Mouse (Mus musculus) myocyte (in vitro differentiated cells): ENCODE results near the gene Ephx1. TPM values are rescaled to one million over a fixed set of nuclear protein-coding genes. Genes with fewer than 3 reads are reported as not detected.

Source experiments
- H3K27me3 ChIP-seq: one replicate; pipeline ENCODE4 v1.6.1; 2011; ENCODE audit not compliant: control insufficient read depth, insufficient read depth, insufficient read length
- H3K36me3 ChIP-seq: one replicate; pipeline ENCODE4 v1.6.1; 2011; ENCODE audit not compliant: control insufficient read depth, insufficient read depth
- H3K4me2 ChIP-seq: one replicate; pipeline ENCODE4 v1.6.1; 2011; ENCODE audit warnings: low read depth, control low read depth
- H3K4me3 ChIP-seq: one replicate; pipeline ENCODE4 v1.5.1; 2011; ENCODE audit warnings: mild to moderate bottlenecking, control low read depth, moderate library complexity
- H3K79me2 ChIP-seq: one replicate; pipeline ENCODE4 v1.6.1; 2011; ENCODE audit not compliant: control insufficient read depth, insufficient read depth
- H3ac ChIP-seq: one replicate; pipeline ENCODE4 v1.6.1; 2011; ENCODE audit not compliant: control insufficient read depth, insufficient read length
- CEBPB ChIP-seq: IDR thresholded peaks from 2 replicates; pipeline ENCODE4 v1.6.1; 2011; ENCODE audit warnings: mild to moderate bottlenecking, moderate library complexity; ENCODE audit not compliant: poor library complexity, insufficient read depth, severe bottlenecking
- E2F4 ChIP-seq: IDR thresholded peaks from one replicate; pipeline ENCODE4 v1.6.1; 2011; ENCODE audit warnings: mild to moderate bottlenecking, control low read depth, moderate library complexity; ENCODE audit not compliant: insufficient read depth
- MAX ChIP-seq: IDR thresholded peaks from one replicate; pipeline ENCODE4 v1.6.1; 2011; ENCODE audit warnings: low read depth, mild to moderate bottlenecking, control low read depth
- MYOD1 ChIP-seq, 3 experiments: IDR thresholded peaks; one replicate each; pipeline ENCODE4 v1.6.1; 2011; ENCODE audit warnings: control low read depth in 2 of 3, low read depth in 2 of 3, mild to moderate bottlenecking in 2 of 3, moderate library complexity in 1 of 3; ENCODE audit not compliant: insufficient read length in 2 of 3, control insufficient read depth in 1 of 3
- MYOG ChIP-seq, 3 experiments: IDR thresholded peaks; one replicate each; pipeline ENCODE4 v1.6.1; 2011; ENCODE audit warnings: control low read depth in 2 of 3, low read depth in 2 of 3, mild to moderate bottlenecking in 2 of 3; ENCODE audit not compliant: insufficient read length in 2 of 3, control insufficient read depth in 1 of 3, insufficient read depth in 1 of 3
- POLR2A ChIP-seq: IDR thresholded peaks from one replicate; pipeline ENCODE4 v1.6.1; 2011; ENCODE audit warnings: low read depth, mild to moderate bottlenecking, control low read depth, moderate library complexity; ENCODE audit not compliant: insufficient read length
- POLR2AphosphoS2 ChIP-seq: IDR thresholded peaks from one replicate; pipeline ENCODE4 v1.6.1; 2011; ENCODE audit warnings: low read depth, control low read depth; ENCODE audit not compliant: insufficient read length
- REST ChIP-seq: IDR thresholded peaks from one replicate; pipeline ENCODE4 v1.6.1; 2011; ENCODE audit warnings: mild to moderate bottlenecking, control low read depth, moderate library complexity; ENCODE audit not compliant: insufficient read depth, insufficient read length
- SRF ChIP-seq: IDR thresholded peaks from one replicate; pipeline ENCODE4 v1.6.1; 2011; ENCODE audit warnings: low read depth; ENCODE audit not compliant: control insufficient read depth, insufficient read length
- TCF12 ChIP-seq: IDR thresholded peaks from one replicate; pipeline ENCODE4 v1.6.1; 2011; ENCODE audit warnings: mild to moderate bottlenecking, control low read depth; ENCODE audit not compliant: poor library complexity, insufficient read depth, severe bottlenecking
- TCF3 ChIP-seq: IDR thresholded peaks from one replicate; pipeline ENCODE4 v1.6.1; 2011; ENCODE audit warnings: low read depth, control low read depth; ENCODE audit not compliant: insufficient read length
- USF1 ChIP-seq: IDR thresholded peaks from one replicate; pipeline ENCODE4 v1.6.1; 2011; ENCODE audit warnings: low read depth, mild to moderate bottlenecking, control low read depth, moderate library complexity
- polyA plus RNA-seq: library from polyadenylated mRNA; unstranded; fragments of >200 nt; fragmentation: generic; extraction: Trizol; gene quantifications from one replicate; pipeline ENCODE4 v1.2.1, GENCODE M21; 2012; ENCODE audit warnings: missing spikeins

Ephx1 gene
- polyA plus RNA-seq, 1 experiment, result 116 TPM

DNA sequence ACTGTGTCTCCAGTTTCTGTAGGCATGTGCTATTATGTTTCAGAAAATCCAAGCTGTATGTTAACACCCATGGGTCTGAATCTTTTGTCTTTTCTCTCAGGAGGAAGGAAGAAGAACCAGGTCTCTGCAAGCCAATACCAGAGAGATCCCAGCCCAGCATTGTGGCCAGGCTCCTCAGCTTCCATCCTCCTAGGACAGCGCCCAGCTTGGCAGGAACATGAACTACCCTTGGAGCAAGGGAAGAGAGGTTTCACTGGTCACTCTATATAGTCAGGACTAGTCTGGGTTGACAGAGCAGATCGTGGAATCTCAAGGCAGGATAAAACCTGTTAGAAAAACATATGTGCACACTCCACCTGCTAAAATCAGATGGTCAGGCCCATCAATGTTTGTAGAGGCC is 16.9 kb downstream of the Ephx1 start:
- Histone ChIP-seq H3K79me2 (no peaks in the 10 kb centered on the region), H3K36me3 (no peaks in the 10 kb centered on the region), H3ac (no peak overlapping the region), H3K27me3 (no peaks in the 10 kb centered on the region), H3K4me2 (no peak overlapping the region), H3K4me3 (no peak overlapping the region)
- TF ChIP-seq MYOG (IDR thresholded peaks at IDR 0.05; ENCODE audit: control insufficient read depth in 1 of 3, insufficient read depth in 1 of 3, insufficient read length in 2 of 3, low read depth in 2 of 3) (no peak), USF1 (no peak), E2F4 (no peak), REST (no peak), MAX (no peak), POLR2AphosphoS2 (no peak), CEBPB (no peak), POLR2A (no peak), MYOD1 (IDR thresholded peaks at IDR 0.05; ENCODE audit: control insufficient read depth in 1 of 3, insufficient read length in 2 of 3, low read depth in 2 of 3) (no peak), TCF3 (no peak), TCF12 (no peak), SRF (no peak)

DNA sequence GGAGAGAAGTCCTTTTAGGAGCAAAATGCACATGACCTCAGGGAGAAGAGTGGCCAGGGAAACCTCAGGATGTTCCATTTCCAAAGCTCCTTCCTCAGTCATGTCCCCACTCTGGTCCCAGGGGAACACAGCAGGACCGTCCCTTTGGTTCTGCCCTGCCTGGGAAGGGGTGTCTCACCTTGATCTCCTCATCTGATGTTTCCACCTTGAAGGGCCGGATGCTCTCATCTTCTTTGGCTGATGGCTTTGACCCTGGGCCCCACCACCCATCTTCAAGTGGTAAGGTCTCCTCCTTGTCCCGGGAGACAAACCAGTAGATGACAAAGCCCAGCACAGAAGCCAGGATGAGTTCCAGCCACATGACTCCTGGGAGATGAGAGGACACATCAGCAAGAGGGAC is 19.1 kb downstream of the Ephx1 start:
- Histone ChIP-seq H3K4me2 (no peak overlapping the region), H3K4me3 (no peak overlapping the region), H3ac (no peak overlapping the region), H3K36me3 (no peaks in the 10 kb centered on the region), H3K27me3 (no peaks in the 10 kb centered on the region), H3K79me2 (no peaks in the 10 kb centered on the region)
- TF ChIP-seq MYOG (IDR thresholded peaks at IDR 0.05; ENCODE audit: control insufficient read depth in 1 of 3, insufficient read depth in 1 of 3, insufficient read length in 2 of 3, low read depth in 2 of 3) (no peak), E2F4 (no peak), REST (no peak), CEBPB (no peak), TCF12 (no peak), MYOD1 (IDR thresholded peaks at IDR 0.05; ENCODE audit: control insufficient read depth in 1 of 3, insufficient read length in 2 of 3, low read depth in 2 of 3) (no peak), USF1 (no peak), SRF (no peak), POLR2AphosphoS2 (no peak), TCF3 (no peak), MAX (no peak)

DNA sequence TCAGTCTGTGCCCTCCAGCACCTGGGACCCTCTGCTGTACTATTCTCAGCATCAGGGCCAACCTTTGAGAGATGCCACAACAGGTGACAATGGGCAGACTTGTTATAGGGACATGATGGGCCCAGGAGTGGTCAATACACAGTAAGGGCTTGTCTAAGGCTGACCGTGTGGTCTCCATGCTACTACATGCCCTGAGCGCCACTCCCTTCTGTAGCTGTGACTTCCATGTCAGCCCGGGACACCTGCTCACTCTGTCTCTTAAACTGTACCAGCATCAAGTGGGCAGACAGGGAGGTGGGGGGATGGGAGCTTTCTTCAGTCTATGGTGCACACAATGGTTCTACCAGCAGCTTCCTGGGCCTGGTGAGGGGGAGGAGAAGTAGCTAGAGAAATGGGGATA is 19.5 kb downstream of the Ephx1 start:
- no peaks in the 10 kb centered on the region for H3K27me3 ChIP-seq
- no peak overlapping the region for H3K4me3 ChIP-seq
- no peaks in the 10 kb centered on the region for H3K79me2 ChIP-seq
- TF ChIP-seq CEBPB, result no peak
- no peak for TF ChIP-seq MYOD1 (IDR thresholded peaks at IDR 0.05; ENCODE audit: control insufficient read depth in 1 of 3, insufficient read length in 2 of 3, low read depth in 2 of 3)
- TF ChIP-seq TCF3, result no peak
- no peak for TF ChIP-seq E2F4
- TF ChIP-seq TCF12, result no peak
- no peak for TF ChIP-seq MYOG (IDR thresholded peaks at IDR 0.05; ENCODE audit: control insufficient read depth in 1 of 3, insufficient read depth in 1 of 3, insufficient read length in 2 of 3, low read depth in 2 of 3)
- TF ChIP-seq MAX, result no peak
- no peak for TF ChIP-seq POLR2A
- no peak for TF ChIP-seq SRF
- TF ChIP-seq POLR2AphosphoS2, result no peak
- TF ChIP-seq REST, result no peak
- H3K36me3 ChIP-seq, result no peaks in the 10 kb centered on the region
- H3K4me2 ChIP-seq, result no peak overlapping the region
- no peak overlapping the region for H3ac ChIP-seq

DNA sequence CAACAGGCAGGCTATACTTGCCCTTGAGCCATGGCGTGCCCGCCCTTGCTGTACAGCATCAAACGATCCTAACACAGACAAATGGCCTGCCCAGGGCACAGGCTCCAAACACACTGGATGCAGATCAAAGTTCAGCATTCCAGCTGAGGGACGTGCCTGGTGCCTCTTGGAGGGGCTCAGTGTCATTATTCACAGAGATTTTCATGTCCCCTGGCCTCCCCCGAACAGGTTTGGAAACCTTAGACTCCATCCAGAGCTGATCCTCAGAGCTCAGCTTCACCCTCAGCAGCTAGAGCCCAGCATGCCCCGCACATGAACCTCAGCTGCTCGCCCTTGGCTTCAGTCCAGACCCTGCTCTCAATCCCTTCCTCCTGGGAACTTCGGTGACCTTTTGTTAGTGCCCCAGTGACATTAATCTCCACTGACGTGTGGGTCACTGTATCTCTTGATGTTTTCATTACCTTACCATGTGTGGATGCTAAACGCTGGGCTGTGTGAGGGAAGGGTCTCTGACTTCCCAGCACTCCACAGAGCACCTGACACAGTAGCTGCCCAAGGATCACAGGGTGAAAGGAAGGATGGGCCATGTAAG is 20.1 kb downstream of the Ephx1 start:
- Histone ChIP-seq H3K4me3 (no peak overlapping the region), H3K27me3 (no peaks in the 10 kb centered on the region), H3K36me3 (no peaks in the 10 kb centered on the region), H3K79me2 (no peaks in the 10 kb centered on the region), H3ac (no peak overlapping the region), H3K4me2 (no peak overlapping the region)
- TF ChIP-seq POLR2AphosphoS2 (no peak), TCF3 (no peak)

DNA sequence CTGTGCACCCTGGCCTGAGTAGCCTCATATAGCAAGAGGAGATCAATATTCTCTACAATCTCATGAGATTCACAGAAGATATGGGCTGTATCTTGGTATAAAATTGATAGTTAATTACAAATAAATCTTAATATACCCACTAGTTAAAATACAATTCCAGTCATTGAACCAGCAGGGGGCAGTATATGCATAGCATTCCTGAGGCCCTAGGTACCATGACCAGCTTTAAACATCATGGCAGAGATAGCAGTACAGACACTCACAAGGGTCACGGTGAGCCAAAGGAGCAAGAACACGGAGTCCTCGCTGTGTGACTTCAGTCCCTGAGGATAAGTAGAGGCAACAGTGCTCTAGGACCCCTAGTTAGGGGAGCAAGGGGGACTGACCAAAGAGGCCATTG is 28.6 kb downstream of the Ephx1 start:
- TF ChIP-seq MAX (no peak), MYOG (IDR thresholded peaks at IDR 0.05; ENCODE audit: control insufficient read depth in 1 of 3, insufficient read depth in 1 of 3, insufficient read length in 2 of 3, low read depth in 2 of 3) (no peak)

More for the DNA sequence above, 28.6 kb downstream of the Ephx1 start:
- no peak overlapping the region for H3K4me3 ChIP-seq
- no peaks in the 10 kb centered on the region for H3K27me3 ChIP-seq
- no peaks in the 10 kb centered on the region for H3K36me3 ChIP-seq
- no peak overlapping the region for H3ac ChIP-seq
- H3K4me2 ChIP-seq, result no peak overlapping the region
- no peaks in the 10 kb centered on the region for H3K79me2 ChIP-seq
